9 mouse cellular contexts compared by ENCODE assay signal in the genomic region with DNA sequence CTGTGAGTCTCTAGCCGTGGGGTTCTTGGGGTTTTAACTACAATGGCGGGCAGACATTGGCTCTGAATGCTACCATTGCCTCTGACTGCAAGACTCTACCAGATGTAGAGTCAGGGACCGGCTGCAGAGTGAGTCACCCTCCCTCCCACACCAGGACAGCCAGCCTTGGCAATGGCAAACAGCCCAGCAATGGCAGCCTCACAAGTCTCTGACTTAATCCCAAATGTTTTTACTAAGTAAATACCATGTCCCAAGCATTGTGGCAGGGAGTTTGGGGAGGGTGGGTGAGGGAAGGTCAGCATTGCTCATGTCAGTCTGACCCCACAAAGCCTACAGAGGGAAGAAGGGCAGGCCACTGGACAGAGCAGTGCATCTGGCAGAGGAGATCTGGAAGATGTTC. TPM values are rescaled to one million over a fixed set of nuclear protein-coding genes. Genes with fewer than 3 reads are reported as not detected.
DNase-seq lines count a peak whose midpoint lies in the region; ATAC-seq and TF ChIP-seq lines count a peak whose summit lies in the region.
"Had no signal": no experiment of that assay in that cellular context is flagged by ENCODE, and none has a peak within 500 bp of the region (broad histone marks: within the 10 kb centered on the region; RNA-seq: fewer than 3 reads in every experiment).

No protein-coding gene starts in this region.

- H3K4me3 ChIP-seq in midbrain, embryonic 10.5 days: no peak overlapping the region
- H3K4me3 ChIP-seq in midbrain, postnatal 0 days (ENCODE audit: low read depth, low read length): no peak overlapping the region
- H3K4me3 ChIP-seq in forebrain, embryonic 16.5 days (replicated peaks; ENCODE audit: low read length): no peak overlapping the region
- no peak overlapping the region for H3K4me3 ChIP-seq in forebrain, embryonic 15.5 days

- H3K4me1 ChIP-seq in midbrain, embryonic 10.5 days: peaks cover 19% of the 10 kb centered on the region
- no peaks in the 10 kb centered on the region for H3K4me1 ChIP-seq in midbrain, postnatal 0 days (ENCODE audit: insufficient read depth, low read length)
- H3K4me1 ChIP-seq in forebrain, embryonic 16.5 days (replicated peaks; ENCODE audit: control insufficient read depth, insufficient read depth, low read length): no peaks in the 10 kb centered on the region
- no peaks in the 10 kb centered on the region for H3K4me1 ChIP-seq in forebrain, embryonic 15.5 days

- H3K9me3 ChIP-seq in midbrain, embryonic 10.5 days (replicated peaks): no peaks in the 10 kb centered on the region
- H3K9me3 ChIP-seq in midbrain, postnatal 0 days (ENCODE audit: low read length): no peaks in the 10 kb centered on the region
- no peaks in the 10 kb centered on the region for H3K9me3 ChIP-seq in forebrain, embryonic 16.5 days (ENCODE audit: control insufficient read depth, low read length)
- H3K9me3 ChIP-seq in forebrain, embryonic 15.5 days: no peaks in the 10 kb centered on the region

- intact Hi-C loops in gastrocnemius, postnatal 14 days (cut with DNase I; ENCODE audit: low total_unique reads): no loop called here

- no peak for TF ChIP-seq CTCF in midbrain, postnatal 0 days (IDR thresholded peaks at IDR 0.05)

- no peaks in the 10 kb centered on the region for H3K36me3 ChIP-seq in midbrain, embryonic 10.5 days
- H3K36me3 ChIP-seq in midbrain, postnatal 0 days (ENCODE audit: insufficient read depth, low read length): 0 out of 2 replicates have a peak, but pooled peaks cover 4% of the 10 kb centered on the region
- H3K36me3 ChIP-seq in forebrain, embryonic 16.5 days (ENCODE audit: control insufficient read depth, insufficient read depth): no peaks in the 10 kb centered on the region
- no peaks in the 10 kb centered on the region for H3K36me3 ChIP-seq in forebrain, embryonic 15.5 days

- no peak overlapping the region for H3K9ac ChIP-seq in midbrain, postnatal 0 days (replicated peaks; ENCODE audit: low read length, poor library complexity, severe bottlenecking)
- no peak overlapping the region for H3K9ac ChIP-seq in forebrain, embryonic 16.5 days (replicated peaks; ENCODE audit: low read depth, low read length)
- no peak overlapping the region for H3K9ac ChIP-seq in forebrain, embryonic 15.5 days (replicated peaks)
- H3K9ac ChIP-seq: liver, embryonic 14.5 days had no signal

- 86% methylated on average over 3 of the region's 3 CpGs for WGBS in midbrain, embryonic 10.5 days
- 84% methylated on average over 3 of the region's 3 CpGs for WGBS in midbrain, postnatal 0 days
- 87% methylated on average over 3 of the region's 3 CpGs for WGBS in forebrain, embryonic 16.5 days
- 84% methylated on average over 3 of the region's 3 CpGs for WGBS in forebrain, embryonic 15.5 days

- H3K4me2 ChIP-seq in midbrain, postnatal 0 days (ENCODE audit: low read depth, low read length, poor library complexity, severe bottlenecking): no peak overlapping the region
- H3K4me2 ChIP-seq in forebrain, embryonic 16.5 days (ENCODE audit: low read length): no peak overlapping the region
- H3K4me2 ChIP-seq in forebrain, embryonic 15.5 days (replicated peaks): no peak overlapping the region

- no peak for ATAC-seq in midbrain, postnatal 0 days (ENCODE audit: low FRiP score)
- ATAC-seq in forebrain, embryonic 16.5 days: no peak
- ATAC-seq in forebrain, embryonic 15.5 days (replicated peaks): no peak

- 0 out of 2 replicates have a peak overlapping the region, but pooled peaks have one; percentile 23 for H3K27ac ChIP-seq in midbrain, embryonic 10.5 days (replicated peaks)
- H3K27ac ChIP-seq in midbrain, postnatal 0 days (ENCODE audit: low read depth, low read length): no peak overlapping the region
- H3K27ac ChIP-seq in forebrain, embryonic 16.5 days (ENCODE audit: low read length): no peak overlapping the region
- H3K27ac ChIP-seq in forebrain, embryonic 15.5 days (replicated peaks): no peak overlapping the region
- H3K27ac ChIP-seq: liver, embryonic 14.5 days had no signal

- no peaks in the 10 kb centered on the region for H3K27me3 ChIP-seq in midbrain, embryonic 10.5 days (ENCODE audit: low read depth, poor library complexity, severe bottlenecking)
- H3K27me3 ChIP-seq in midbrain, postnatal 0 days (ENCODE audit: insufficient read depth, low read length): no peaks in the 10 kb centered on the region
- H3K27me3 ChIP-seq in forebrain, embryonic 16.5 days (replicated peaks; ENCODE audit: control insufficient read depth, insufficient read depth, low read length): no peaks in the 10 kb centered on the region
- H3K27me3 ChIP-seq in forebrain, embryonic 15.5 days: no peaks in the 10 kb centered on the region

- DNase-seq in midbrain, embryonic 10.5 days (ENCODE audit: low spot score): no peak
- DNase-seq in midbrain, postnatal 0 days (ENCODE audit: low spot score): no peak
- peak; percentile 64 for DNase-seq in adrenal gland, postnatal 10 days
- DNase-seq in gastrocnemius, postnatal 14 days: peak; percentile 57
- peak; percentile 59 for DNase-seq in lung, postnatal 36 days
- DNase-seq: cerebellum, adult 8-10 months had no signal

RNA-seq across cellular contexts. Expression of a gene that starts 55.7 kb away (rescaled TPM):
- polyA plus RNA-seq in midbrain, embryonic 10.5 days (2016; fragmentation: Nextera tagmentation; extraction: Ambion mirVana): 9.7 and 10.0 TPM in 2 replicates
- 23.3 and 26.3 TPM in 2 replicates for total RNA-seq in midbrain, postnatal 0 days (2014; rRNA removed)
- polyA plus RNA-seq in midbrain, postnatal 0 days (2015; fragmentation: Nextera tagmentation; extraction: Ambion mirVana): 13.5 and 19.8 TPM in 2 replicates
- total RNA-seq in adrenal gland, postnatal 10 days (2021): 10 to 100 TPM; 31.8 to 38.0 TPM
- 10 to 100 TPM; 12.9 to 14.6 TPM for total RNA-seq in gastrocnemius, postnatal 14 days (2021)
- polyA plus RNA-seq in forebrain, embryonic 16.5 days (2015; fragmentation: Nextera tagmentation; extraction: Ambion mirVana): 18.3 and 19.4 TPM in 2 replicates
- polyA plus RNA-seq in forebrain, embryonic 15.5 days (2015; fragmentation: Nextera tagmentation; extraction: Ambion mirVana): 17.2 and 17.3 TPM in 2 replicates

Comparison
In these comparisons a context has a peak if more than half of its experiments do, and no peak if none do; other contexts are left out.
1. DNase-seq: peak in adrenal gland, postnatal 10 days (single experiment), gastrocnemius, postnatal 14 days (single experiment) and lung, postnatal 36 days (single experiment); none in midbrain, embryonic 10.5 days (single experiment) and midbrain, postnatal 0 days (single experiment).